Comparison of ENCODE assay signal across 9 mouse cellular contexts in genomic region chr17:80559050-80559449, GRCm38 (mm10). TPM values are rescaled to one million over a fixed set of nuclear protein-coding genes. Genes with fewer than 3 reads are reported as not detected.
A peak's percentile ranks its signal among the peaks of the same experiment; 100 is the strongest.
DNase-seq lines count a peak whose midpoint lies in the region; ATAC-seq lines count a peak whose summit lies in the region.
"Had no signal": no experiment of that assay in that cellular context is flagged by ENCODE, and none has a peak within 500 bp of the region (broad histone marks: within the 10 kb centered on the region; RNA-seq: fewer than 3 reads in every experiment).

No protein-coding gene starts in this region.

- no peaks in the 10 kb centered on the region for H3K27me3 ChIP-seq in forebrain, embryonic 10.5 days (ENCODE audit: poor library complexity, severe bottlenecking)
- no peaks in the 10 kb centered on the region for H3K27me3 ChIP-seq in forebrain, embryonic 15.5 days
- H3K27me3 ChIP-seq in heart, embryonic 15.5 days, result no peaks in the 10 kb centered on the region
- H3K27me3 ChIP-seq: limb, embryonic 13.5 days had no signal

- H3K4me1 ChIP-seq in forebrain, embryonic 10.5 days, result peaks cover 13% of the 10 kb centered on the region
- no peaks in the 10 kb centered on the region for H3K4me1 ChIP-seq in forebrain, embryonic 15.5 days
- no peaks in the 10 kb centered on the region for H3K4me1 ChIP-seq in heart, embryonic 15.5 days (replicated peaks)
- H3K4me1 ChIP-seq: limb, embryonic 13.5 days had no signal

- 0 out of 2 replicates have a peak, but pooled peaks cover 3% of the 10 kb centered on the region for H3K9me3 ChIP-seq in forebrain, embryonic 10.5 days
- no peaks in the 10 kb centered on the region for H3K9me3 ChIP-seq in forebrain, embryonic 15.5 days
- H3K9me3 ChIP-seq in heart, embryonic 15.5 days (replicated peaks), result no peaks in the 10 kb centered on the region
- H3K9me3 ChIP-seq: limb, embryonic 13.5 days had no signal

- H3K9ac ChIP-seq in forebrain, embryonic 15.5 days (replicated peaks), result no peak overlapping the region
- H3K9ac ChIP-seq in heart, embryonic 15.5 days, result no peak overlapping the region
- H3K9ac ChIP-seq: limb, embryonic 13.5 days had no signal

- H3K4me2 ChIP-seq in forebrain, embryonic 15.5 days (replicated peaks), result no peak overlapping the region
- peak overlapping the region; percentile 12; the same call in 1 of the 2 replicates for H3K4me2 ChIP-seq in heart, embryonic 15.5 days
- H3K4me2 ChIP-seq: limb, embryonic 13.5 days had no signal

- H3K4me3 ChIP-seq in forebrain, embryonic 10.5 days, result no peak overlapping the region
- no peak overlapping the region for H3K4me3 ChIP-seq in forebrain, embryonic 15.5 days
- no peak overlapping the region for H3K4me3 ChIP-seq in heart, embryonic 15.5 days
- H3K4me3 ChIP-seq: limb, embryonic 13.5 days had no signal

- peak; percentile 37 for DNase-seq in forebrain, embryonic 10.5 days (ENCODE audit: extremely low spot score, low spot score)
- DNase-seq in right cerebral cortex, adult 2 months (ENCODE audit: low spot score in 2 of 2), result peak; percentile 32 to 38
- DNase-seq in right cerebral cortex, postnatal 36 days (ENCODE audit: low spot score in 2 of 2), result no peak
- peak; percentile 51 for DNase-seq in c-Kit-positive CD71-positive TER-119-positive erythroid progenitor cells, embryonic 14.5 days (ENCODE audit: low spot score)
- DNase-seq in lung, postnatal 14 days, result peak; percentile 67

- no peak overlapping the region for H3K27ac ChIP-seq in forebrain, embryonic 10.5 days
- H3K27ac ChIP-seq in forebrain, embryonic 15.5 days (replicated peaks), result no peak overlapping the region
- no peak overlapping the region for H3K27ac ChIP-seq in heart, embryonic 15.5 days
- H3K27ac ChIP-seq: limb, embryonic 13.5 days had no signal

- no peak for ATAC-seq in forebrain, embryonic 15.5 days (replicated peaks)
- ATAC-seq in heart, embryonic 15.5 days (replicated peaks; ENCODE audit: insufficient number of reproducible peaks, insufficient read depth, low FRiP score, low read depth), result no peak
- no peak for ATAC-seq in monocyte, adult 5-6 weeks (replicated peaks; ENCODE audit: insufficient number of reproducible peaks, low FRiP score, low TSS enrichment, poor library complexity, severe bottlenecking)

- WGBS in forebrain, embryonic 10.5 days, result 32% methylated on average over 11 of the region's 11 CpGs
- WGBS in forebrain, embryonic 15.5 days, result 39% methylated on average over 11 of the region's 11 CpGs
- WGBS in heart, embryonic 15.5 days, result 27% methylated on average over 11 of the region's 11 CpGs

- peaks cover 10% of the 10 kb centered on the region for H3K36me3 ChIP-seq in forebrain, embryonic 10.5 days (replicated peaks)
- H3K36me3 ChIP-seq in forebrain, embryonic 15.5 days, result no peaks in the 10 kb centered on the region
- no peaks in the 10 kb centered on the region for H3K36me3 ChIP-seq in heart, embryonic 15.5 days

RNA-seq across cellular contexts. Expression of gene Cdkl4, which starts 18.6 kb away (rescaled TPM):
- 0.71 and 1.2 TPM in 2 replicates for polyA plus RNA-seq in forebrain, embryonic 10.5 days (2016; fragmentation: Nextera tagmentation; extraction: Ambion mirVana)
- 3.0 and 3.7 TPM in 2 replicates for polyA plus RNA-seq in forebrain, embryonic 15.5 days (2015; fragmentation: Nextera tagmentation; extraction: Ambion mirVana)
- polyA plus RNA-seq in heart, embryonic 15.5 days (2015; fragmentation: Nextera tagmentation; extraction: Ambion mirVana), result 0.06 and 0.14 TPM in 2 replicates
- total RNA-seq in monocyte, adult 5-6 weeks (2017), result 0.29 to 1.4 TPM (median 0.38 TPM) in 3 replicates

Comparison
In these comparisons a context has a peak if more than half of its experiments do, and no peak if none do; other contexts are left out.
1. DNase-seq: peak in forebrain, embryonic 10.5 days (single experiment), right cerebral cortex, adult 2 months (2 of 2), c-Kit-positive CD71-positive TER-119-positive erythroid progenitor cells, embryonic 14.5 days (single experiment) and lung, postnatal 14 days (single experiment); none in right cerebral cortex, postnatal 36 days (0 of 2).